Mouse (Mus musculus) embryo, embryonic 11.5 days (tissue): Measurements from ENCODE around the gene Gm21680.
"Not testable (repeated sequence)": the region's sequence is repeated elsewhere in the genome, so short reads cannot be mapped to it uniquely, and the experiment has no call there.

Source experiments
- DNase-seq: peaks from one replicate; pipeline ENCODE4 v3.0.0-alpha.2; 2012; ENCODE audit warnings: low read depth, low spot score

Gene Gm21680

DNA sequence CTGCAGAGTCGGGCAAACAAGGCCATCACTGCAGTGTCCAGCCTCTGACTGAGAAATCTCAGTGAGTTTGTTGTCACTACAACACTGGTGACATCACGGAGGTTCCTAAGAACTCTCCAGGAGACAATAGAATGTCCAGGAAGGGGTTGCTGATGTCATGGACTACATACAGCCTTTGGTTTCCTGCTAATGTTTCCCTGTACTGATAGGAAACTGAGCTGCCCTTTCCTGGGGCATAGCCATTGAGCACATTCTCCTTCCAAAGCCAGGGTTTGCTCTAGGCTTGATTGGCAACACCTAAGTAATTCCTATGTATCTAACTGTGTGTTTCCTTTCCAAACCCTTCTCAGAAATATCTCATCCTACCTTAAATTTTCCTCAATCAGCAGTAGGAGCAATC lies at the start of gene Gm21680:
TSS of gene Gm21680 (minus strand) at position 101 of the 400 bp plus-strand sequence.
- DNase-seq = not testable (repeated sequence)

DNA sequence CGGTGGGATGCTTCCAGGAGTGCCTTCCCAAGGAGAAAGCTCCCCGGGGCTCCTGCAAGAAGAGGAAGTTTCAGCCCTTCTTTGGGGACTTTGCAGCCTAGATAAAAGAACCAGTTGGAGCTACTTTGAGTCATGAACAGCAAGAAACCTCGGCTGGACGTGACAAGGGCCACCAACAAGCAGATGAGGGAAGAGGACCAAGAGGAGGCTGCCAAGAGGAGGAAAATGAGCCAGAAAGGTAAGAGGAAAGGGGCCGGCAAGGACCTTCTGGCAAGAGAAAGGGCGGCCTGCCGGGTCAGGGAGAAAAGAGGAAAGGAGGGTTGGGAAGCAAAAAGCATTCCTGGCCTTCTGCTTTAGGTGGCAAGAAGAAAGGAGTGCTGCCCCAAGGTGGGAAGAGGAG lies 35.2 kb upstream of the Gm21680 start:
- DNase-seq = not testable (repeated sequence)

DNA sequence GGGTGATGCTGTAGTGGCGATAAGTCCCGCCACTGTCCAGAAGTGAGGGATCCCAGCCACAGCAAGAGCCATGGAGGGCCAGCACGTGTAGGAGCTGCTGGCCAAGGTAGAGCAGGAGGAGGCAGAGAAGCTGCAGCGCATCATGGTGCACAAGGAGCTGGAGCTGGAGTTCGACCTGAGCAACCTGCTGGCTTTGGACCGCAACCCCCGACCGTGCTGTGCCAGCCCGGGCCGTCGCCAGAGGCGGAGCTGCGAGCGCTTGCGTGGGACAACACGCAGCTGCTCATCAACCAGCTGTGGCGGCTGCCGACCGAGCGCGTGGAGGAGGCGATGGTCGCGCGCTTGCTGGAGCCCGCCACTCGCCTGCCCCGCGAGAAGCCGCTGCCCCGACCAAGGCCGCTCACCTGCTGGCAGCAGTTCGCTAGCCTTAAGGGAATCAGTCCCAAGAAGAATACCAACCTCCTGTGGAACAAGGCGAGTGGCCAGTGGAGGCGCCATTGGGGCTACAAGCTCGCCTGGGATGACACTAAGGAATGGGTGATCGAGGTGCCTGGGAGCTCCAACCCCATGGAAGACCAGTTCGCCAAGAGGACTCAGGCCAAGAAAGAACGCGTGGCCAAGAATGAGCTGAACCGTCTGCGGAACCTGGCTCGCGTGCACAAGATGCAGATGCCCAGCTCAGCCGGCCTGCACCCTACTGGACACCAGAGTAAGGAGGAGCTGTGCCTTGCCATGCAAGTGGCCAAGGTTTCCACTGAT lies 34.7 kb upstream of the Gm21680 start:
- peak; percentile 20 for DNase-seq

DNA sequence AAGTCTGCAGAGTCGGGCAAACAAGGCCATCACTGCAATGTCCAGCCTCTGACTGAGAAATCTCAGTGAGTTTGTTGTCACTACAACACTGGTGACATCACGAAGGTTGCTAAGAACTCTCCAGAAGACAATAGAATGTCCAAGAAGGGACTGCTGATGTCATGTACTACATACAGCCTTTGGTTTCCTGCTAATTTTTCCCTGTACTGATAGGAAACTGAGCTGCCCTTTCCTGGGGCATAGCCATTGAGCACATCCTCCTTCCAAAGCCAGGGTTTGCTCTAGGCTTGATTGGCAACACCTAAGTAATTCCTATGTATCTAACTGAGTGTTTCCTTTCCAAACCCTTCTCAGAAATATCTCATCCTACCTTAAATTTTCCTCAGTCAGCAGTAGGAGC lies 32.2 kb upstream of the Gm21680 start, which contains the start of gene Gm1979:
TSS of gene Gm1979 (minus strand) at position 101 of the 400 bp plus-strand sequence.
- not testable (repeated sequence) for DNase-seq

DNA sequence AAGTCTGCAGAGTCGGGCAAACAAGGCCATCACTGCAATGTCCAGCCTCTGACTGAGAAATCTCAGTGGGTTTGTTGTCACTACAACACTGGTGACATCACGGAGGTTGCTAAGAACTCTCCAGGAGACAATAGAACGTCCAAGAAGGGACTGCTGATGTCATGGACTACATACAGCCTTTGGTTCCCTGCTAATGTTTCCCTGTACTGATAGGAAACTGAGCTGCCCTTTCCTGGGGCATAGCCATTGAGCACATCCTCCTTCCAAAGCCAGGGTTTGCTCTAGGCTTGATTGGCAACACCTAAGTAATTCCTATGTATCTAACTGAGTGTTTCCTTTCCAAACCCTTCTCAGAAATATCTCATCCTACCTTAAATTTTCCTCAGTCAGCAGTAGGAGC lies 16.1 kb upstream of the Gm21680 start, which contains the start of gene Gm21698:
TSS of gene Gm21698 (minus strand) at position 101 of the 400 bp plus-strand sequence.
- DNase-seq = not testable (repeated sequence)

DNA sequence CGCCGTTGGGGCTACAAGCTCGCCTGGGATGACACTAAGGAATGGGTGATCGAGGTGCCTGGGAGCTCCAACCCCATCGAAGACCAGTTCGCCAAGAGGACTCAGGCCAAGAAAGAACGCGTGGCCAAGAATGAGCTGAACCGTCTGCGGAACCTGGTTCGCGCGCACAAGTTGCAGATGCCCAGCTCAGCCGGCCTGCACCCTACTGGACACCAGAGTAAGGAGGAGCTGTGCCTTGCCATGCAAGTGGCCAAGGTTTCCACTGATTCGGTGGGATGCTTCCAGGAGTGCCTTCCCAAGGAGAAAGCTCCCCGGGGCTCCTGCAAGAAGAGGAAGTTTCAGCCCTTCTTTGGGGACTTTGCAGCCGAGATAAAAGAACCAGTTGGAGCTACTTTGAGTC lies 15.4 kb downstream of the Gm21680 start:
- not testable (repeated sequence) for DNase-seq

DNA sequence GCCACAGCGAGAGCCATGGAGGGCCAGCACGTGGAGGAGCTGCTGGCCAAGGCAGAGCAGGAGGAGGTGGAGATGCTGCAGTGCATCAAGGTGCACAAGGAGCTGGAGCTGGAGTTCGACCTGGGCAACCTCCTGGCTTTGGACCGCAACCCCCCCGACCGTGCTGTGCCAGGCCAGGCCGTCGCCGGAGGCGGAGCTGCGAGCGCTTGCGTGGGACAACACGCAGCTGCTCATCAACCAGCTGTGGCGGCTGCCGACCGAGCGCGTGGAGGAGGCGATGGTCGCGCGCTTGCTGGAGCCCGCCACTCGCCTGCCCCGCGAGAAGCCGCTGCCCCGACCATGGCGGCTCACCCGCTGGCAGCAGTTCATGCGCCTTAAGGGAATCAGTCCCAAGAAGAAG lies 15.9 kb downstream of the Gm21680 start:
- not testable (repeated sequence) for DNase-seq

DNA sequence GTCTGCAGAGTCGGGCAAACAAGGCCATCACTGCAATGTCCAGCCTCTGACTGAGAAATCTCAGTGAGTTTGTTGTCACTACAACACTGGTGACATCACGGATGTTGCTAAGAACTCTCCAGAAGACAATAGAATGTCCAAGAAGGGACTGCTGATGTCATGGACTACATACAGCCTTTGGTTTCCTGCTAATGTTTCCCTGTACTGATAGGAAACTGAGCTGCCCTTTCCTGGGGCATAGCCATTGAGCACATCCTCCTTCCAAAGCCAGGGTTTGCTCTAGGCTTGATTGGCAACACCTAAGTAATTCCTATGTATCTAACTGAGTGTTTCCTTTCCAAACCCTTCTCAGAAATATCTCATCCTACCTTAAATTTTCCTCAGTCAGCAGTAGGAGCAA lies 18.1 kb downstream of the Gm21680 start, which contains the start of gene Gm21671:
TSS of gene Gm21671 (minus strand) at position 101 of the 400 bp plus-strand sequence.
- not testable (repeated sequence) for DNase-seq

DNA sequence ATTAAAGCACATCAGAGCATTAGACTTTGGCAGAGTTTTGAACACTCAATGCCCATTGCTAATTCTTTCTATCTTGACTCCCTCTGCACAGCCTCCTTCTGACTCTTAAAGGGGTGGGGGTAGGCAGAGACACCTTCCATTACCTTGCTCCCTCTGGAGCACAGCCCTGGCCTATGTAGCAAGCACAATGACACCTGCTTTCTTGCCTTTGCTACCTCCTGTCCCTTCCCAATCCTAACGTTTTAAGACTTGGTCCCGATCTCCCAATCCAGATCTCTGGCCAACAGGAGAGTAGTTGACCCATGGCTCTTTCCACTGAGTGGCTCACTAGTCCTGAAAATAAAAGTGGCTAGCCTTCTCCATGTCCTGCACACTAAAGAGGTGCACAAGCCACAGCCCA lies 27.1 kb downstream of the Gm21680 start:
- DNase-seq = not testable (repeated sequence)

DNA sequence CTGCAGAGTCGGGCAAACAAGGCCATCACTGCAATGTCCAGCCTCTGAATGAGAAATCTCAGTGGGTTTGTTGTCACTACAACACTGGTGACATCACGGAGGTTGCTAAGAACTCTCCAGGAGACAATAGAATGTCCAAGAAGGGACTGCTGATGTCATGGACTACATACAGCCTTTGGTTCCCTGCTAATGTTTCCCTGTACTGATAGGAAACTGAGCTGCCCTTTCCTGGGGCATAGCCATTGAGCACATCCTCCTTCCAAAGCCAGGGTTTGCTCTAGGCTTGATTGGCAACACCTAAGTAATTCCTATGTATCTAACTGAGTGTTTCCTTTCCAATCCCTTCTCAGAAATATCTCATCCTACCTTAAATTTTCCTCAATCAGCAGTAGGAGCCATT lies 30.2 kb downstream of the Gm21680 start, which contains the start of gene Gm21663:
TSS of gene Gm21663 (minus strand) at position 101 of the 400 bp plus-strand sequence.
- not testable (repeated sequence) for DNase-seq
